Mouse (Mus musculus): ENCODE measurements around the gene Olfr659.

Olfr659 gene

DNA sequence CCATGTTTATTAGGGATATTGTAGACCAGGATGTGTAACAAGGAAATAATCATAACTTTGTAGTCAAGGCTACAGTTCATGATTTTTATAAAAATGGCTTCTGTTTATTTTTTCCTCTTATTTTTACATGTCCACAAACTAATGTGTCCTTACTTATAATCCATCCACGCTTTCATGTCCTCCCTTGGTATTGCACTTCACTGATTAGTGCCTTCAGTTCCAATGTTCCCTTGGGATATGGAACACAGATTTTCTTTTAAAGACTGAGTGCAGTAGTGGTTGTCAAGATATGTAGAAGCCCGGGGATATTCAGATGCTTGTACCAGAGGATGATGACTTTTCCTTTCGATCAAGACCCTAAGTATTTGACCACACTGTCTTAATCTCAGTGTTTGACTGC, at the start of gene Olfr659:
Gene Olfr659, plus strand, starts transcription at position 301 of the 400 bp plus-strand sequence.
- DNase-seq, result no peak

DNA sequence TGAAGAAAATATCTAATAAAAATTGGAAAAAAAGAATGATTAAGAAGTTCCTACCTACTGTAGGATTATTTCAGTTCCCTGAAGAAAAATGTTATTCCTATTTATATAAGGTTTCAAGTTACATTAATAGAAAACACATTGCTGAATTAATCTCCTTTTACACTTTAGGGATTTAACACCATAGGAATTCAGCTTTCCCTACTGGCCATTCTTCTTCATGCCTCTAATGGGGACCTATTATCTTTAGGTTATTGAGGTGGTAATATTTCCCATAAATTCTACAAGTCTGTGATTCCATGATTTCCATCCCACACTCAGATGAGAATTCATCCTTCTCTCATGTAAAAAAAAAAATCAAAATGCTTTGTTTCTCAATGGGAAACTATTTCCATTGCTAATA, 42.1 kb upstream of the Olfr659 start, which contains the start of gene Olfr657:
Gene Olfr657, plus strand, starts transcription at position 301 of the 400 bp plus-strand sequence.
- DNase-seq, result no peak

DNA sequence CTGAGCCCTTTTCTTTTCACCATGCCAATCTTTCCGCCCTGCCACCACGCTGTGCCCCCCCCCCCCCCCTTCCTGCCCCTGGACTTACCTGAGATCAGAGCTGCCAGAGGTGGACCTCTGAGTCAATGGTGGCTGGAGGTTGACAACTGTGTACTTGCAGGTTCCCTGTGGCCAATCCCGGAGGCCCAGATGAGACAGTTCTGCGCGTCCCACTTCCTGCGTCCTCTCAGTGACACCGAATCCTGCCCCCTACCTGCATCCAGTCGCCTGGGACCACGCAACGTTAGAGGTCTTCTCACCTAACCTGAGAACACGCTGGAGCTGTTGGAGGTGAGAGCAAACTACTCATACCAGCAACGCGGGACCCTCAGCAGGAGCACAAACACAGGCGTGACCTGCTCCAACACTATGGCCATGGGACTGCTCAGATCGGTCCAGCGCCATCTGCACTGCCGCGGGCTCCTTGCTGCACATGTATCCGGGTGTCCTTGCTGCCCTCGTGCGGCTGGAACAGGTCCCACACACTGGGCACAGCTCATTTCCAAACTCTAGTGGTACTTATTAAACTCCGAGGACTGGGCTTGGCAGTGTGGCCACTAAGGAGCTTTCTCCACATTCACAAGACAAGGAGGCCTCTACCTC, 19.6 kb upstream of the Olfr659 start, which contains the start of gene Olfr658:
Gene Olfr658, minus strand, starts transcription at position 465 of the 642 bp plus-strand sequence.
- DNase-seq, result peak; percentile 90

DNA sequence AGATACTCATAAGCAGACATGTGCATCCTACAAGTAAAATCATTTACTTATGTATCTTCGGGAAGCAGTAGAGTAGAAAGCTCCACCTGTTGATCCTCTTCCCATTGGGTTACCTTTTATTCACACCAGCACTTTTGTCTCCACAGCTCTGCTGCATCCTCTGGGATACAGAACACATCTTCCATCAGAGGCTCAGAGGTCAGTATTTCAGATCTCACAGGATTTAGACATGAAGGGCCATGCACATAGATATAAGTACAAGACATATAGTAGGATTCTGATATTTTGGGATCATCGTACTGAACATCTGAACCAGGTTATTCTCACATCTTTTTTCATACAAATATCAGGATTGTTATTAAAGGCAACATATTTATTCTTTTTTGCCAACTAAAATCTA, 19.6 kb downstream of the Olfr659 start, which contains the start of gene Olfr661:
Gene Olfr661, plus strand, starts transcription at position 301 of the 400 bp plus-strand sequence.
- DNase-seq, result no peak

Measured in heart, adult 11 months (tissue).